Mouse (Mus musculus) limb, embryonic 14.5 days (tissue): ENCODE results near the gene Mvb12a. TPM values are rescaled to one million over a fixed set of nuclear protein-coding genes. Genes with fewer than 3 reads are reported as not detected.
A peak's percentile ranks its signal among the peaks of the same experiment; 100 is the strongest.

Experiments used
- ATAC-seq: fragments of 200-750 bp; cut with Nextera tagmentation; 2 replicates; pipeline ENCODE4 v1.8.0; 2017; ENCODE audit warnings: low read depth, moderate number of reproducible peaks, moderate TSS enrichment; ENCODE audit not compliant: low FRiP score
- DNase-seq: peaks from one replicate; pipeline ENCODE4 v3.0.0-alpha.2; 2015; ENCODE audit warnings: low spot score
- H3K27ac ChIP-seq: fragments of 300-500 bp; sonication (generic); replicated peaks from 2 replicates; pipeline ENCODE4 v1.5.1; 2014; ENCODE audit warnings: low read depth, mild to moderate bottlenecking, low read length, moderate library complexity, mixed read lengths
- H3K27me3 ChIP-seq: fragments of 300-500 bp; sonication (generic); 2 replicates; pipeline ENCODE4 v1.6.1; 2014; ENCODE audit warnings: low read length, mixed read lengths; ENCODE audit not compliant: control insufficient read depth, insufficient read depth
- H3K36me3 ChIP-seq: fragments of 300-500 bp; sonication (generic); 2 replicates; pipeline ENCODE4 v1.6.1; 2014; ENCODE audit warnings: mild to moderate bottlenecking, low read length, moderate library complexity, mixed read lengths; ENCODE audit not compliant: control insufficient read depth, insufficient read depth
- H3K4me1 ChIP-seq: fragments of 300-500 bp; sonication (generic); 2 replicates; pipeline ENCODE4 v1.6.1; 2014; ENCODE audit warnings: antibody characterized with exemption, low read length, mixed read lengths; ENCODE audit not compliant: control insufficient read depth, insufficient read depth
- H3K4me2 ChIP-seq: fragments of 300-500 bp; sonication (generic); replicated peaks from 2 replicates; pipeline ENCODE4 v1.6.1; 2014; ENCODE audit warnings: low read depth, mild to moderate bottlenecking, low read length, moderate library complexity; ENCODE audit not compliant: severe bottlenecking
- H3K4me3 ChIP-seq: fragments of 300-500 bp; sonication (generic); replicated peaks from 2 replicates; pipeline ENCODE4 v1.5.1; 2014; ENCODE audit warnings: low read length
- H3K9ac ChIP-seq: fragments of 300-500 bp; sonication (generic); 2 replicates; pipeline ENCODE4 v1.6.1; 2014; ENCODE audit warnings: mild to moderate bottlenecking, low read depth, low read length, moderate library complexity; ENCODE audit not compliant: severe bottlenecking
- H3K9me3 ChIP-seq: fragments of 300-500 bp; sonication (generic); 2 replicates; pipeline ENCODE4 v1.6.1; 2016; ENCODE audit warnings: low read length; ENCODE audit not compliant: control insufficient read depth
- POLR2A ChIP-seq: fragments of 200-500 bp; IDR thresholded peaks from 2 replicates; pipeline ENCODE4 v1.8.0; 2012; ENCODE audit warnings: inconsistent platforms, mild to moderate bottlenecking, moderate library complexity, borderline replicate concordance; ENCODE audit not compliant: insufficient read depth, insufficient read length; ENCODE audit errors: extremely low read depth
- WGBS: fragments of 180-500 bp; shearing (Covaris S2); extraction: QIAGEN DNeasy Blood & Tissue Kit; methylation state at CpG from one replicate; pipeline ENCODE4 v1.1.7; 2014; 5-methylcytosine and 5-hydroxymethylcytosine counted together
- polyA plus RNA-seq, 2 experiments: library from polyadenylated mRNA; depleted of rRNA in 1 of 2; stranded (reverse) in 1 of 2; unstranded in 1 of 2; fragments of >200 nt; fragmentation: Nextera tagmentation in 1 of 2; extraction: Ambion mirVana in 1 of 2; gene quantifications; 2 replicates each; pipeline versions ENCODE4 v1.2.1 to v1.2.3; 2012 to 2014

The Mvb12a gene
- polyA plus RNA-seq, 2 experiments: 104 to 107 TPM

DNA sequence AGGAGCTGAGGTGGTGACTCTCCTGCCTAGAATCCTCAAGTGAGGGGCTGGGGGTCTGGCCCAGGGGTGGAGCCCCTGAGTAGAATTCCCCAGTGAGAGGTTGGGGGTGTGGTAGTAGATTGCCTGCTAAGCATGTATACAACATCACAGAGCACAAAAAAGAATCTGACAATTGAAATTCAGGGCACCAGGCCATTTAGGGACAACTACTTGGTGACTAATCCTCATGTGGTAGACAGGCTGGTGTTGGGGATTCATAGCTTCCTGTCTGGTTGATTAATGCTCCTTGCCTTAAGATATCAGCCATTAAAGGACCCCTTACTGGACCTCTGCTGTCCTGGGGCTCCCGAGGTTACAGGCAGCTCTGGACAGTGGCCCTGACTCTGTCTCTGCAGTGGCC is 36.3 kb downstream of the Mvb12a start:
- peaks cover 22% of the 10 kb centered on the region for H3K36me3 ChIP-seq
- no peak overlapping the region for H3K4me3 ChIP-seq
- no peaks in the 10 kb centered on the region for H3K27me3 ChIP-seq
- WGBS: 81% methylated on average over 1 of the region's 1 CpGs
- no peaks in the 10 kb centered on the region for H3K4me1 ChIP-seq
- no peaks in the 10 kb centered on the region for H3K9me3 ChIP-seq
- ATAC-seq (no peak), DNase-seq (no peak)
- no peak overlapping the region for H3K4me2 ChIP-seq
- no peak for TF ChIP-seq POLR2A
- no peak overlapping the region for H3K27ac ChIP-seq
- no peak overlapping the region for H3K9ac ChIP-seq

DNA sequence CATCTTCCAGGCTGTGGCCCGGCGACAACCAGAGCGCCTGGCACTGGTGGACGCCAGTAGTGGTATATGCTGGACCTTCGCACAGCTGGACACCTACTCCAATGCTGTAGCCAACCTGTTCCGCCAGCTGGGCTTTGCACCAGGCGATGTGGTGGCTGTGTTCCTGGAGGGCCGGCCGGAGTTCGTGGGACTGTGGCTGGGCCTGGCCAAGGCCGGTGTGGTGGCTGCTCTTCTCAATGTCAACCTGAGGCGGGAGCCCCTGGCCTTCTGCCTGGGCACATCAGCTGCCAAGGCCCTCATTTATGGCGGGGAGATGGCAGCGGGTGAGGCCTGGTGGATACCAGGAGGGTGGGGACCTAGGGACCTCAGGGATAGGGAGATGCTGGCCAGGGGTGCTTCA is 36.8 kb downstream of the Mvb12a start:
- Histone ChIP-seq H3K36me3 (peaks cover 26% of the 10 kb centered on the region), H3K9me3 (no peaks in the 10 kb centered on the region)
- no peak for DNase-seq

DNA sequence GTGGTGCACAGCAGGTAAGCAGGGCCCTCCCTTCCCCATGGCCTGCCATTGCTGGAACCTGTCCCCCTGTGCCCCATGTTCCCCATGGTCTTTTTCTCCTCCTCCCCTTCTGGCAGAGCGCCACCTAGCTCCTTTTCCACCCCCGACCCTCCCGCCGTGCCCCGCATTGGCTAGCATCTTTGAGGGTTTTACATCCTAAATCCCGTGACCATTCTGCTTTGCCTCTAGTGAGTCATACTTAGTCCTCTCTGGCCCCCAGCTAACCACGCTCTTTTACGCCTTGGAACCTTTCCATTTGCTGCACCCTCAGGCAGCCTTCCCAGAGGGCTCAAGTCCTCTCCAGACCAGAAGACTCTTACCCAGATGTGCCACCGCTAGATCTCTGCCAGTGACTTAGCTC is 37.5 kb downstream of the Mvb12a start:
- H3K9me3 ChIP-seq: no peaks in the 10 kb centered on the region
- WGBS: 46% methylated on average over 9 of the region's 9 CpGs
- H3K9ac ChIP-seq: no peak overlapping the region
- no peaks in the 10 kb centered on the region for H3K4me1 ChIP-seq
- H3K27me3 ChIP-seq: no peaks in the 10 kb centered on the region
- peaks cover 34% of the 10 kb centered on the region for H3K36me3 ChIP-seq
- DNase-seq (no peak), ATAC-seq (no peak)
- H3K4me3 ChIP-seq: no peak overlapping the region
- no peak overlapping the region for H3K27ac ChIP-seq
- no peak for TF ChIP-seq POLR2A
- H3K4me2 ChIP-seq: no peak overlapping the region

More for the DNA sequence above, 36.8 kb downstream of the Mvb12a start:
- Histone ChIP-seq H3K4me2 (no peak overlapping the region), H3K27me3 (no peaks in the 10 kb centered on the region), H3K9ac (no peak overlapping the region), H3K27ac (no peak overlapping the region), H3K4me1 (no peaks in the 10 kb centered on the region), H3K4me3 (no peak overlapping the region)
- TF ChIP-seq POLR2A: no peak
- WGBS: 87% methylated on average over 10 of the region's 14 CpGs
- ATAC-seq: no peak

DNA sequence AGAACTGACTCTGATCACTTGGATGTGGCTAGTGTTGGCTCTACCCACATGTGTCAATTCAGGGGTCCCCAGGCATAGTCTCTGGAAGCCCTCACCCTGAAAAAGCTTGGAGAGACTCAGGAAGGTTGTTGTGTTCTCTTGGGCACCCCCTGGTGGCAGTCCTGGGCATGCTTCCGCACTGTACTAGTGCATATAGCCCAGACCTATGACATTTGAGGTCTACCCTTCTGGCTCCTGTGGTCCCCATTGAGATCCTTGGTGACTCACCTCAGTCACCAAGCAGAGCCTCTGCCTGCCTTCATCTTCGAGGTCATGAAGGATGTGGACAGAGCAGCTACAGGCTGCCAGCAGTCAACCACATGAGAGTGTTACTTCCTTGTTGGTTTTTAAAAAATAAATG is 44.2 kb downstream of the Mvb12a start:
- peaks cover 4% of the 10 kb centered on the region; the same call in 1 of the 2 replicates for H3K4me1 ChIP-seq
- WGBS: 82% methylated on average over 2 of the region's 2 CpGs
- H3K9me3 ChIP-seq: no peaks in the 10 kb centered on the region
- ATAC-seq (no peak), DNase-seq (peak; percentile 22)
- H3K4me2 ChIP-seq: no peak overlapping the region
- TF ChIP-seq POLR2A: no peak
- H3K4me3 ChIP-seq: no peak overlapping the region
- H3K27me3 ChIP-seq: no peaks in the 10 kb centered on the region
- H3K9ac ChIP-seq: no peak overlapping the region
- no peak overlapping the region for H3K27ac ChIP-seq
- H3K36me3 ChIP-seq: peaks cover 38% of the 10 kb centered on the region

DNA sequence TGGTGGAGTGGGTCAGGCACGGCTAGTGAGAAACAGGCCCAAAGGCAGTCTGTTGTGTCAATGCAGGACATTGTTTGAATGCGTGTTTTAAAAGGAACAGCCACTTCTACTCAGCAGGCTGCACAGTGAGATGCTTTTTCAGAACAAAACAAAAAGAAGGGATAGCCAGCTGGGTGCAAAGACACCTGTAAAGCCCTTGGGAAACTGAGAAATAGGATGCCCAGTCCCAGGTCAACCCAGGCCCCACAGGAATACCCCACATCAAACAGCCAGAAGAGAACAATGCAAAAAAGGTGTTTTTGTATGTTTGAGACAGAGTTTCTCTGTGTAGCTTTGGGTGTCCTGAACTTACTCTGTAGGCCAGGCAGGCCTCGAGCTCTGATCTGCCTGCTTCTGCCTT is 46.0 kb downstream of the Mvb12a start:
- no peak overlapping the region for H3K9ac ChIP-seq
- no peak for ATAC-seq
- no peak for TF ChIP-seq POLR2A

DNA sequence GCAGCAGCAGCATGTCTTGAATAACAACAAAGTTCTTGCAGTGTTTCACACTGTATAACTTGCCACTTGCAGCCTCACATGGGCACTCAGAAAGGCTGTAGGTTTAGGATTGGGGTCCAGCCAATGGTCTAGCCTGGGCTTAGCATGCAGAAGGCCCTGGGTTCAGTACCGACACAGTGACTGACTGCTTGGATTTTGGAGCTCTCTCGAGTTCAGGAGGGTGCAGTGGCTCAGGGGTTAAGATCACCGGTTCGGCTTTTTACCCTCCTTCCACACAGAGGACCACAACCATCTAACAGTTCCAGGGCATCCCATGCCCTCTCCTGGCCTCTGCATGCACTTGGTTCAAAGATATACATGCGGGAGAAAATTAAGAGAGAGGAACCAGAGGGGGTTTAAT is 48.3 kb downstream of the Mvb12a start:
- H3K36me3 ChIP-seq: peaks cover 11% of the 10 kb centered on the region
- peak overlapping the region; percentile 69 for H3K4me3 ChIP-seq
- ATAC-seq: no peak
- 25% methylated on average over 5 of the region's 5 CpGs for WGBS
- peak overlapping the region; percentile 93 for H3K4me2 ChIP-seq
- H3K9me3 ChIP-seq: no peaks in the 10 kb centered on the region
- no peak for DNase-seq
- no peak for TF ChIP-seq POLR2A
- H3K9ac ChIP-seq: peak overlapping the region; percentile 84
- H3K27me3 ChIP-seq: no peaks in the 10 kb centered on the region
- H3K4me1 ChIP-seq: peaks cover 9% of the 10 kb centered on the region
- H3K27ac ChIP-seq: no peak overlapping the region

More for the DNA sequence above, 46.0 kb downstream of the Mvb12a start:
- WGBS: 67% methylated on average over 3 of the region's 3 CpGs
- no peak for DNase-seq
- Histone ChIP-seq H3K4me2 (no peak overlapping the region), H3K27me3 (no peaks in the 10 kb centered on the region), H3K4me3 (no peak overlapping the region), H3K36me3 (peaks cover 33% of the 10 kb centered on the region), H3K4me1 (peaks cover 9% of the 10 kb centered on the region), H3K9me3 (no peaks in the 10 kb centered on the region), H3K27ac (no peak overlapping the region)
